Mouse (Mus musculus) liver, adult 2 months (tissue): ENCODE results near the gene Nrip2.

ENCODE experiments used
- CTCF ChIP-seq: fragments of 200-500 bp; IDR thresholded peaks from 2 replicates; pipeline ENCODE4 v1.5.1; 2011; ENCODE audit warnings: low read depth, low read length, control low read depth
- POLR2A ChIP-seq: fragments of 200-500 bp; IDR thresholded peaks from 2 replicates; pipeline ENCODE4 v1.6.1; 2011; ENCODE audit warnings: low read length, control low read depth; ENCODE audit not compliant: insufficient read depth; ENCODE audit errors: extremely low read depth

DNA sequence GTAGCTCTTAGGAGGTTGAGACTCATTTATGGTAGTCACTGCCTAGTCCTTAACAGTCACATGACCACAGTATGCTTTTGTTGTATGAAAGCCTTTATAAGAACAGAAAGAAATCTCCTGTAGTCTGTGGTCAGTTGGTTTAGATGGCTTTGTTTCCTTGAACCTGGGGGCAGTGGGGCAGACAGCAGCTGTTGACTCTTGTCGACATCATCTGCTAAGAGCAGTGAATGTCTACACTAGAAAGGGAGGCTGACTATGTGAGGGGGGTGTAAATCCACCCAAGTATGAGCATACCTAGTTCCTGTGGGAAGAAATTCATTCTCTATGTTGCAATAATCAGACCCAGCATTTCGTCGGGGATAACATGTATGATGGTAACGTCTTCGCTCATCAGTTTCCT is 48.0 kb downstream of the Nrip2 start:
- TF ChIP-seq POLR2A (no peak), CTCF (no peak)
